8 mouse cellular contexts compared by ENCODE assay signal in genomic region chr7:24254633-24255474, GRCm38 (mm10). TPM values are rescaled to one million over a fixed set of nuclear protein-coding genes. Genes with fewer than 3 reads are reported as not detected.
DNase-seq lines count a peak whose midpoint lies in the region; ATAC-seq and TF ChIP-seq lines count a peak whose summit lies in the region.

Gene Zfp108, plus strand, starts transcription at chr7:24254794.

- H3K27me3 ChIP-seq in forebrain, embryonic 16.5 days (replicated peaks; ENCODE audit: control insufficient read depth, insufficient read depth, low read length) = no peaks in the 10 kb centered on the region
- no peaks in the 10 kb centered on the region for H3K27me3 ChIP-seq in liver, postnatal 0 days (ENCODE audit: insufficient read depth, low read length)
- no peaks in the 10 kb centered on the region for H3K27me3 ChIP-seq in neural tube, embryonic 14.5 days (ENCODE audit: control insufficient read depth, insufficient read depth, low read length)

- no peaks in the 10 kb centered on the region for H3K4me1 ChIP-seq in ES-E14 (ENCODE audit: control insufficient read depth in 2 of 2, insufficient read depth in 2 of 2, low read length in 2 of 2, poor library complexity in 1 of 2)
- peaks cover 11% of the 10 kb centered on the region for H3K4me1 ChIP-seq in forebrain, embryonic 16.5 days (replicated peaks; ENCODE audit: control insufficient read depth, insufficient read depth, low read length)
- H3K4me1 ChIP-seq in liver, postnatal 0 days (ENCODE audit: insufficient read depth) = peaks cover 8% of the 10 kb centered on the region; the same call in 1 of the 2 replicates
- H3K4me1 ChIP-seq in neural tube, embryonic 14.5 days (ENCODE audit: control insufficient read depth, insufficient read depth, low read length) = 0 out of 2 replicates have a peak, but pooled peaks cover 7% of the 10 kb centered on the region

- peak; percentile 69 for DNase-seq in ES-E14 (ENCODE audit: low read depth, low spot score)
- DNase-seq in cerebellum, adult 11 months = peak; percentile 78
- peak; percentile 67 for DNase-seq in heart, postnatal 25 days (ENCODE audit: low spot score)
- DNase-seq in layer of hippocampus, adult 11-12 months (ENCODE audit: low spot score) = peak; percentile 90
- peak; percentile 63 for DNase-seq in liver, postnatal 0 days
- peak; percentile 72 for DNase-seq in thymus, postnatal 0 days (ENCODE audit: low spot score)

- H3K27ac ChIP-seq in ES-E14 (ENCODE audit: insufficient read depth, low read depth, low read length, poor library complexity, severe bottlenecking) = no peak within 1 kb of the TSS
- H3K27ac ChIP-seq in forebrain, embryonic 16.5 days (ENCODE audit: low read length) = peak within 1 kb of the TSS; percentile 57
- no peak within 1 kb of the TSS for H3K27ac ChIP-seq in liver, postnatal 0 days (ENCODE audit: low read depth)
- H3K27ac ChIP-seq in neural tube, embryonic 14.5 days (ENCODE audit: low read depth, low read length) = 0 out of 2 replicates have a peak within 1 kb of the TSS, but pooled peaks have one; percentile 39

- no peak for TF ChIP-seq CTCF in liver, postnatal 0 days (IDR thresholded peaks at IDR 0.05; ENCODE audit: low read depth)

- H3K4me2 ChIP-seq in forebrain, embryonic 16.5 days (ENCODE audit: low read length) = peak within 1 kb of the TSS; percentile 61
- H3K4me2 ChIP-seq in liver, postnatal 0 days (ENCODE audit: low read depth, low read length) = peak within 1 kb of the TSS; percentile 74
- peak within 1 kb of the TSS; percentile 64 for H3K4me2 ChIP-seq in neural tube, embryonic 14.5 days (ENCODE audit: low read depth, low read length)

- H3K9ac ChIP-seq in ES-E14 (ENCODE audit: insufficient read depth, low read depth, low read length, poor library complexity, severe bottlenecking) = no peak within 1 kb of the TSS; the same call in 1 of the 2 replicates
- peak within 1 kb of the TSS; percentile 64 for H3K9ac ChIP-seq in forebrain, embryonic 16.5 days (replicated peaks; ENCODE audit: low read depth, low read length)
- peak within 1 kb of the TSS; percentile 59 for H3K9ac ChIP-seq in liver, postnatal 0 days (replicated peaks)
- peak within 1 kb of the TSS; percentile 60 for H3K9ac ChIP-seq in neural tube, embryonic 14.5 days (replicated peaks; ENCODE audit: low read depth, low read length)

- peak; percentile 94 for ATAC-seq in forebrain, embryonic 16.5 days
- ATAC-seq in liver, postnatal 0 days = peak; percentile 90
- ATAC-seq in neural tube, embryonic 14.5 days (ENCODE audit: low read depth) = peak; percentile 91

- intact Hi-C loops in heart, postnatal 25 days (cut with DNase I) = loop anchor here (1.0 to 5.0 kb wide), 4 partner anchors 14 to 174 kb away; partner anchors contain the start of genes Zfp180 and Zfp235

- no peaks in the 10 kb centered on the region for H3K36me3 ChIP-seq in ES-E14 (ENCODE audit: control insufficient read depth, insufficient read depth, low read length, poor library complexity, severe bottlenecking)
- H3K36me3 ChIP-seq in forebrain, embryonic 16.5 days (ENCODE audit: control insufficient read depth, insufficient read depth) = no peaks in the 10 kb centered on the region
- no peaks in the 10 kb centered on the region for H3K36me3 ChIP-seq in liver, postnatal 0 days (replicated peaks; ENCODE audit: insufficient read depth, low read length)
- H3K36me3 ChIP-seq in neural tube, embryonic 14.5 days (ENCODE audit: control insufficient read depth, insufficient read depth, low read length) = no peaks in the 10 kb centered on the region

- in situ Hi-C loops in ES-E14 (cut with MboI; ENCODE audit: low sequenced_read_pairs in 2 of 2, unreplicated experiment in 2 of 2) = no loop called here

- WGBS in forebrain, embryonic 16.5 days = 20% methylated on average over 21 of the region's 21 CpGs
- 18% methylated on average over 21 of the region's 21 CpGs for WGBS in liver, postnatal 0 days (ENCODE audit: insufficient replicate concordance)
- 20% methylated on average over 21 of the region's 21 CpGs for WGBS in neural tube, embryonic 14.5 days

- H3K4me3 ChIP-seq in ES-E14 (ENCODE audit: insufficient read depth in 1 of 2, low read depth in 1 of 2, low read length in 2 of 2, poor library complexity in 1 of 2, severe bottlenecking in 1 of 2) = peak within 1 kb of the TSS; percentile 53 to 75
- peak within 1 kb of the TSS; percentile 52 for H3K4me3 ChIP-seq in forebrain, embryonic 16.5 days (replicated peaks; ENCODE audit: low read length)
- peak within 1 kb of the TSS; percentile 52 for H3K4me3 ChIP-seq in liver, postnatal 0 days (ENCODE audit: low read depth, low read length)
- peak within 1 kb of the TSS; percentile 44 for H3K4me3 ChIP-seq in neural tube, embryonic 14.5 days (ENCODE audit: low read depth, low read length)

- no peak for TF ChIP-seq EP300 in liver, postnatal 0 days (IDR thresholded peaks at IDR 0.05; ENCODE audit: low read depth)

- H3K9me3 ChIP-seq in ES-E14 (ENCODE audit: control insufficient read depth, insufficient read depth, low read depth, low read length) = no peaks in the 10 kb centered on the region
- H3K9me3 ChIP-seq in forebrain, embryonic 16.5 days (ENCODE audit: control insufficient read depth, low read length) = no peaks in the 10 kb centered on the region
- H3K9me3 ChIP-seq in liver, postnatal 0 days (ENCODE audit: low read length) = no peaks in the 10 kb centered on the region
- no peaks in the 10 kb centered on the region for H3K9me3 ChIP-seq in neural tube, embryonic 14.5 days (ENCODE audit: control insufficient read depth, low read length)

TF ChIP-seq in ES-E14, 5 proteins besides CTCF, POLR2A, EP300 and RAD21:
- TF ChIP-seq ZC3H11A (IDR thresholded peaks at IDR 0.05; ENCODE audit: borderline replicate concordance, low read depth, low read length) = no peak
- peak; percentile 62; the same call in 1 of the 2 replicates for TF ChIP-seq CHD2 (IDR thresholded peaks at IDR 0.05; ENCODE audit: low read depth, low read length)
- peak; percentile 99 for TF ChIP-seq HCFC1 (IDR thresholded peaks at IDR 0.05; ENCODE audit: borderline replicate concordance, insufficient read depth, low read length)

RNA-seq across cellular contexts. Expression of gene Zfp108, which starts in this region (rescaled TPM):
- 1.5 and 2.1 TPM in 2 replicates for total RNA-seq in ES-E14 (2012; rRNA removed)
- 5.7 and 6.3 TPM in 2 replicates for polyA plus RNA-seq in forebrain, embryonic 16.5 days (2015; fragmentation: Nextera tagmentation; extraction: Ambion mirVana)
- total RNA-seq in heart, postnatal 25 days (2021) = 1 to 10 TPM; 1.7 to 1.8 TPM
- 0.31 and 0.79 TPM in 2 replicates for polyA plus RNA-seq in liver, postnatal 0 days (2015; fragmentation: Nextera tagmentation; extraction: Ambion mirVana)
- 7.0 and 7.2 TPM in 2 replicates for polyA plus RNA-seq in neural tube, embryonic 14.5 days (2014; fragmentation: Nextera tagmentation; extraction: Ambion mirVana)
- polyA plus RNA-seq in thymus, postnatal 0 days (2015; fragmentation: Nextera tagmentation; extraction: Ambion mirVana) = 0.85 and 0.89 TPM in 2 replicates

Comparison
In these comparisons a context has a peak if more than half of its experiments do, and no peak if none do; other contexts are left out.
1. Peak in DNase-seq, ATAC-seq, H3K4me3 ChIP-seq, H3K9ac ChIP-seq and H3K4me2 ChIP-seq in liver, postnatal 0 days; RNA of the gene not detected or under 1 TPM.
2. Peak in DNase-seq in thymus, postnatal 0 days; RNA of the gene not detected or under 1 TPM.
3. H3K27ac ChIP-seq: peak in forebrain, embryonic 16.5 days (single experiment) and neural tube, embryonic 14.5 days (single experiment); none in ES-E14 (single experiment) and liver, postnatal 0 days (single experiment).
4. Peak in every context shown above with its lines, with median percentiles within 50 percentile points of each other: DNase-seq, H3K4me3 ChIP-seq, ATAC-seq and H3K4me2 ChIP-seq.